Mouse (Mus musculus): ENCODE results near the gene Ltb.

DNA sequence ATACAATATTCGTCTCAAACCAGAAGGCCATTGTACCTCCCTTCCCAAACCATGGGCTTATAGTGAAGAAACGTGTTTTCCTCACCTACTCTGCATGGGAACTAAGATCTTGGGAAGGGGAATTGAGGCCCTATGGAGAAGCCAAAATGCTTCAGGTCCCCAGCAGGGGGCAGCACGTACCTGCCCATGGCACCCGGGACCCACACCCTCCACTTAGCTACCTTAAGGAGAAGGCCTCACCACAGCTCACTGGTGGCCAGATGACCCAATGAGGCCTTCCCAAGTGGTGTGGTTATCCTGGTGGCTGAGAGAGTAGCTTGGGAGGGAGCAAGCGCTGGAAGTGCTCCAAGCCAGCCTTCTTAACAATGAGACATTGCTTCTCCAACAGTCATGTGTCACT lies 15.7 kb upstream of the Ltb start:
- TF ChIP-seq GATA1 (IDR thresholded peaks at IDR 0.05; ENCODE audit: borderline replicate concordance, low read length) (no peak), FLI1 (IDR thresholded peaks at IDR 0.05; ENCODE audit: low read length) (no peak)
